15 mouse cellular contexts compared by ENCODE assay signal in genomic region chr17:46767868-46768267, GRCm38 (mm10). TPM values are rescaled to one million over a fixed set of nuclear protein-coding genes. Genes with fewer than 3 reads are reported as not detected.
A peak's percentile ranks its signal among the peaks of the same experiment; 100 is the strongest.
DNase-seq lines count a peak whose midpoint lies in the region; ATAC-seq and TF ChIP-seq lines count a peak whose summit lies in the region.
"Had no signal": no experiment of that assay in that cellular context is flagged by ENCODE, and none has a peak within 500 bp of the region (broad histone marks: within the 10 kb centered on the region; RNA-seq: fewer than 3 reads in every experiment).

No protein-coding gene starts in this region.

- no peaks in the 10 kb centered on the region for H3K36me3 ChIP-seq in liver, adult 2 months (ENCODE audit: control insufficient read depth, insufficient read depth, low read length)
- H3K36me3 ChIP-seq in liver, embryonic 12.5 days = no peaks in the 10 kb centered on the region
- H3K36me3 ChIP-seq: G1E; hindbrain, embryonic 13.5 days had no signal

- no peak for TF ChIP-seq CTCF in liver, adult 2 months (IDR thresholded peaks at IDR 0.05; ENCODE audit: low read depth, low read length)

- ATAC-seq in liver, embryonic 12.5 days = no peak

- peak; percentile 40 to 48 for DNase-seq in cerebellum, postnatal 10 days
- DNase-seq in cerebellum, adult 11 months = no peak
- no peak for DNase-seq in liver, adult 2 months (ENCODE audit: extremely low read depth, low read depth, low spot score)
- peak; percentile 75 for DNase-seq in lung, postnatal 36 days
- DNase-seq in yolk sac, embryonic 10.5 days (ENCODE audit: low spot score) = peak; percentile 26
- DNase-seq in gastrocnemius, postnatal 4 days (ENCODE audit: low spot score in 2 of 2) = no peak
- no peak for DNase-seq in frontal cortex, adult 2 months (ENCODE audit: extremely low spot score in 1 of 2, low spot score in 1 of 2)
- DNase-seq: cerebellum, adult 9-10 months had no signal

- H3K27me3 ChIP-seq in liver, adult 2 months (ENCODE audit: control insufficient read depth, insufficient read depth, low read length) = no peaks in the 10 kb centered on the region
- H3K27me3 ChIP-seq in liver, embryonic 12.5 days (replicated peaks) = no peaks in the 10 kb centered on the region

- H3K9me3 ChIP-seq in liver, embryonic 12.5 days (replicated peaks) = no peaks in the 10 kb centered on the region
- H3K9me3 ChIP-seq: G1E; hindbrain, embryonic 13.5 days had no signal

- no peak overlapping the region for H3K4me3 ChIP-seq in liver, adult 2 months (ENCODE audit: insufficient read depth, low read depth, low read length)
- H3K4me3 ChIP-seq in liver, embryonic 12.5 days = no peak overlapping the region
- H3K4me3 ChIP-seq: hindbrain, embryonic 13.5 days had no signal

- no peak overlapping the region for H3K4me2 ChIP-seq in liver, embryonic 12.5 days
- H3K4me2 ChIP-seq: heart, embryonic 11.5 days; hindbrain, embryonic 13.5 days had no signal

- peaks cover 2% of the 10 kb centered on the region; the same call in 1 of the 2 replicates for H3K4me1 ChIP-seq in liver, adult 2 months (ENCODE audit: control insufficient read depth, insufficient read depth, low read length)
- H3K4me1 ChIP-seq in liver, embryonic 12.5 days = peaks cover 21% of the 10 kb centered on the region

- H3K79me2 ChIP-seq in liver, adult 2 months (ENCODE audit: control insufficient read depth, insufficient read depth, low read length) = peaks cover 2% of the 10 kb centered on the region; the same call in 1 of the 2 replicates

- H3K9ac ChIP-seq in liver, adult 2 months (ENCODE audit: low read depth, low read length) = 0 out of 2 replicates have a peak overlapping the region, but pooled peaks have one; percentile 2
- no peak overlapping the region for H3K9ac ChIP-seq in liver, embryonic 12.5 days
- H3K9ac ChIP-seq: hindbrain, embryonic 13.5 days had no signal

- H3K27ac ChIP-seq in liver, adult 2 months (replicated peaks; ENCODE audit: insufficient read depth, low read depth, low read length) = no peak overlapping the region
- H3K27ac ChIP-seq in liver, embryonic 12.5 days = no peak overlapping the region
- H3K27ac ChIP-seq: hindbrain, embryonic 13.5 days; kidney, postnatal 0 days had no signal

- 42% methylated on average over 8 of the region's 8 CpGs for WGBS in liver, adult 2 months
- 45% methylated on average over 8 of the region's 8 CpGs for WGBS in liver, embryonic 12.5 days (ENCODE audit: insufficient replicate concordance)

- TF ChIP-seq POLR2A in liver, adult 2 months (IDR thresholded peaks at IDR 0.05; ENCODE audit: extremely low read depth, insufficient read depth, low read length) = no peak

RNA-seq across cellular contexts. Expression of gene Ptcra, which starts 4.4 kb away (rescaled TPM):
- total RNA-seq in liver, adult 2 months (2014; rRNA removed) = not detected in 2 replicates
- polyA plus RNA-seq in liver, adult 2 months (2012; rRNA removed) = 0.06 TPM in 1 of 2 replicates, not detected in the other
- 0.60 and 0.62 TPM in 2 replicates for polyA plus RNA-seq in liver, embryonic 12.5 days (2016; fragmentation: Nextera tagmentation; extraction: Ambion mirVana)
- not detected for total RNA-seq in gastrocnemius, postnatal 4 days (2021)
- 0.36 and 0.88 TPM in 2 replicates for polyA plus RNA-seq in frontal cortex, adult 2 months (2012; rRNA removed)
- total RNA-seq: left cerebral cortex, postnatal 14 days; midbrain, postnatal 0 days had no signal

RNA-seq across cellular contexts. Expression of gene 2310039H08Rik, which starts 4.6 kb away (rescaled TPM):
- 97.6 and 124 TPM in 2 replicates for total RNA-seq in liver, adult 2 months (2014; rRNA removed)
- polyA plus RNA-seq in liver, adult 2 months (2012; rRNA removed) = 167 and 185 TPM in 2 replicates
- 55.2 and 56.5 TPM in 2 replicates for polyA plus RNA-seq in liver, embryonic 12.5 days (2016; fragmentation: Nextera tagmentation; extraction: Ambion mirVana)
- 10 to 100 TPM; 34.7 to 43.2 TPM for total RNA-seq in gastrocnemius, postnatal 4 days (2021)
- 23.6 and 27.1 TPM in 2 replicates for polyA plus RNA-seq in frontal cortex, adult 2 months (2012; rRNA removed)

RNA-seq across cellular contexts. Expression of gene Rpl7l1, which starts 14.6 kb away (rescaled TPM):
- 41.2 and 43.6 TPM in 2 replicates for total RNA-seq in liver, adult 2 months (2014; rRNA removed)
- polyA plus RNA-seq in liver, adult 2 months (2012; rRNA removed) = 21.6 and 24.6 TPM in 2 replicates
- polyA plus RNA-seq in liver, embryonic 12.5 days (2016; fragmentation: Nextera tagmentation; extraction: Ambion mirVana) = 140 and 144 TPM in 2 replicates
- total RNA-seq in gastrocnemius, postnatal 4 days (2021) = 10 to 100 TPM; 71.1 to 76.2 TPM
- 37.8 and 46.0 TPM in 2 replicates for polyA plus RNA-seq in frontal cortex, adult 2 months (2012; rRNA removed)

RNA-seq across cellular contexts. Expression of gene Cnpy3, which starts 15.9 kb away (rescaled TPM):
- total RNA-seq in liver, adult 2 months (2014; rRNA removed) = 28.5 and 28.6 TPM in 2 replicates
- polyA plus RNA-seq in liver, adult 2 months (2012; rRNA removed) = 38.3 and 40.7 TPM in 2 replicates
- polyA plus RNA-seq in liver, embryonic 12.5 days (2016; fragmentation: Nextera tagmentation; extraction: Ambion mirVana) = 39.6 and 39.7 TPM in 2 replicates
- total RNA-seq in gastrocnemius, postnatal 4 days (2021) = 10 to 100 TPM; 26.4 to 27.8 TPM
- 86.0 and 88.3 TPM in 2 replicates for polyA plus RNA-seq in frontal cortex, adult 2 months (2012; rRNA removed)

RNA-seq across cellular contexts. Expression of gene Gnmt, which starts 38.9 kb away (rescaled TPM):
- 3,482 and 4,252 TPM in 2 replicates for total RNA-seq in liver, adult 2 months (2014; rRNA removed)
- polyA plus RNA-seq in liver, adult 2 months (2012; rRNA removed) = 4,950 and 5,107 TPM in 2 replicates
- polyA plus RNA-seq in liver, embryonic 12.5 days (2016; fragmentation: Nextera tagmentation; extraction: Ambion mirVana) = 5.8 and 6.7 TPM in 2 replicates
- under 1 TPM; 0.44 to 0.52 TPM for total RNA-seq in gastrocnemius, postnatal 4 days (2021)
- polyA plus RNA-seq in frontal cortex, adult 2 months (2012; rRNA removed) = 1.8 and 2.2 TPM in 2 replicates
- total RNA-seq: G1E had no signal

Comparison
In these comparisons a context has a peak if more than half of its experiments do, and no peak if none do; other contexts are left out.
1. DNase-seq: peak in cerebellum, postnatal 10 days (2 of 2), lung, postnatal 36 days (single experiment) and yolk sac, embryonic 10.5 days (single experiment); none in cerebellum, adult 11 months (single experiment), liver, adult 2 months (single experiment), gastrocnemius, postnatal 4 days (0 of 2) and frontal cortex, adult 2 months (0 of 2).